Comparison of ENCODE assay signal across 24 mouse cellular contexts in the genomic region with DNA sequence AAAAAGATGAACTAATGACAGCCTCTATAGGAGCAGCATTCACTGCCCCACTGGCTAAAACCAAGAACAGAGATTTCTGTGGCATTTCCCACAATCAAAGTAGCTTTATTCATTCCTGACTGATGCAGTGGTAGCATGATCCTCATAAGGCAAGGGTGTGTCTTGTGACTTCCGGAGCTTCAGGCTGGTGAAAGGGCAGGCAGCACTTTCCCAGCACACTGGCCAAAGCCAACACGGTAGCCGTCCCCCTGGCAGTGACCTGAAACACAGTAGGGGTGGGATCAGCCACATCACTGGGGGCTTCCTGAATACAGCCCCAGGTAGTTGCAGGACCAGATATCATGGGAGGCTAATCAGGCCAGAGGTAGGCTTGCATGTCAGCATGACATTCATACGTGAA. TPM values are rescaled to one million over a fixed set of nuclear protein-coding genes. Genes with fewer than 3 reads are reported as not detected.
DNase-seq lines count a peak whose midpoint lies in the region; ATAC-seq and TF ChIP-seq lines count a peak whose summit lies in the region.
"Had no signal": no experiment of that assay in that cellular context is flagged by ENCODE, and none has a peak within 500 bp of the region (broad histone marks: within the 10 kb centered on the region; RNA-seq: fewer than 3 reads in every experiment).

No protein-coding gene starts in this region.

- no peak overlapping the region for H3K4me3 ChIP-seq in heart, embryonic 10.5 days
- H3K4me3 ChIP-seq in midbrain, embryonic 10.5 days, result no peak overlapping the region
- no peak overlapping the region for H3K4me3 ChIP-seq in midbrain, postnatal 0 days (ENCODE audit: low read depth, low read length)
- H3K4me3 ChIP-seq: embryonic facial prominence, embryonic 10.5 days; embryonic facial prominence, embryonic 12.5 days; forebrain, embryonic 13.5 days; forebrain, embryonic 15.5 days had no signal

- TF ChIP-seq CTCF in midbrain, postnatal 0 days (IDR thresholded peaks at IDR 0.05), result no peak

- H3K9me3 ChIP-seq in heart, embryonic 10.5 days, result no peaks in the 10 kb centered on the region
- no peaks in the 10 kb centered on the region for H3K9me3 ChIP-seq in midbrain, embryonic 10.5 days (replicated peaks)
- no peaks in the 10 kb centered on the region for H3K9me3 ChIP-seq in midbrain, postnatal 0 days (ENCODE audit: low read length)
- H3K9me3 ChIP-seq: embryonic facial prominence, embryonic 10.5 days; embryonic facial prominence, embryonic 12.5 days; forebrain, embryonic 13.5 days; forebrain, embryonic 15.5 days; G1E had no signal

- intact Hi-C loops in heart, postnatal 10 days (cut with DNase I), result no loop called here

- H3K4me1 ChIP-seq in heart, embryonic 10.5 days, result peaks cover 7% of the 10 kb centered on the region
- H3K4me1 ChIP-seq in midbrain, embryonic 10.5 days, result peaks cover 4% of the 10 kb centered on the region; the same call in 1 of the 2 replicates
- H3K4me1 ChIP-seq in midbrain, postnatal 0 days (ENCODE audit: insufficient read depth, low read length), result no peaks in the 10 kb centered on the region
- H3K4me1 ChIP-seq: embryonic facial prominence, embryonic 10.5 days; embryonic facial prominence, embryonic 12.5 days; forebrain, embryonic 15.5 days had no signal

- H3K9ac ChIP-seq in midbrain, postnatal 0 days (replicated peaks; ENCODE audit: low read length, poor library complexity, severe bottlenecking), result no peak overlapping the region
- H3K9ac ChIP-seq: embryonic facial prominence, embryonic 12.5 days; forebrain, embryonic 13.5 days; forebrain, embryonic 15.5 days; forebrain, postnatal 0 days had no signal

- no peaks in the 10 kb centered on the region for H3K36me3 ChIP-seq in heart, embryonic 10.5 days
- no peaks in the 10 kb centered on the region for H3K36me3 ChIP-seq in midbrain, embryonic 10.5 days
- no peaks in the 10 kb centered on the region for H3K36me3 ChIP-seq in midbrain, postnatal 0 days (ENCODE audit: insufficient read depth, low read length)
- H3K36me3 ChIP-seq: embryonic facial prominence, embryonic 10.5 days; embryonic facial prominence, embryonic 12.5 days; forebrain, embryonic 15.5 days; G1E had no signal

- WGBS in heart, embryonic 10.5 days, result 84% methylated on average over 4 of the region's 4 CpGs
- 98% methylated on average over 4 of the region's 4 CpGs for WGBS in midbrain, embryonic 10.5 days
- 93% methylated on average over 4 of the region's 4 CpGs for WGBS in midbrain, postnatal 0 days

- ATAC-seq in midbrain, postnatal 0 days (ENCODE audit: low FRiP score), result no peak
- ATAC-seq: activated CD4-positive, CD25-positive, alpha-beta regulatory T cell, adult 4 months; CD4-positive, CD25-positive, alpha-beta regulatory T cell, adult 4 months; forebrain, embryonic 13.5 days; forebrain, embryonic 15.5 days; forebrain, postnatal 0 days; Patski had no signal

- no peaks in the 10 kb centered on the region for H3K27me3 ChIP-seq in heart, embryonic 10.5 days (ENCODE audit: insufficient read depth, poor library complexity, severe bottlenecking)
- no peaks in the 10 kb centered on the region for H3K27me3 ChIP-seq in midbrain, embryonic 10.5 days (ENCODE audit: low read depth, poor library complexity, severe bottlenecking)
- H3K27me3 ChIP-seq in midbrain, postnatal 0 days (ENCODE audit: insufficient read depth, low read length), result no peaks in the 10 kb centered on the region
- H3K27me3 ChIP-seq: CH12.LX; embryonic facial prominence, embryonic 12.5 days; forebrain, embryonic 13.5 days; forebrain, embryonic 15.5 days; Patski had no signal

- DNase-seq in adrenal gland, adult 2 months, result peak; percentile 1
- DNase-seq in adrenal gland, postnatal 25 days, result no peak
- DNase-seq in heart, embryonic 10.5 days (ENCODE audit: low spot score), result peak; percentile 57
- DNase-seq in heart, postnatal 10 days, result no peak
- no peak for DNase-seq in midbrain, embryonic 10.5 days (ENCODE audit: low spot score)
- DNase-seq in midbrain, postnatal 0 days (ENCODE audit: low spot score), result no peak
- DNase-seq: adrenal gland, postnatal 10 days; adrenal gland, postnatal 36 days; B cell, adult 2 months; cerebellum, adult 11-12 months; cerebellum, adult 2 months; cerebellum, adult 9-10 months; cerebellum, postnatal 10 days; cerebellum, postnatal 25 days; forebrain, postnatal 0 days had no signal

- H3K27ac ChIP-seq in heart, embryonic 10.5 days, result no peak overlapping the region
- H3K27ac ChIP-seq in midbrain, embryonic 10.5 days (replicated peaks), result 0 out of 2 replicates have a peak overlapping the region, but pooled peaks have one; percentile 17
- H3K27ac ChIP-seq in midbrain, postnatal 0 days (ENCODE audit: low read depth, low read length), result no peak overlapping the region
- H3K27ac ChIP-seq: embryonic facial prominence, embryonic 10.5 days; embryonic facial prominence, embryonic 12.5 days; forebrain, embryonic 13.5 days; forebrain, embryonic 15.5 days had no signal

- H3K4me2 ChIP-seq in midbrain, postnatal 0 days (ENCODE audit: low read depth, low read length, poor library complexity, severe bottlenecking), result no peak overlapping the region
- H3K4me2 ChIP-seq: embryonic facial prominence, embryonic 12.5 days; forebrain, embryonic 13.5 days; forebrain, embryonic 15.5 days had no signal

RNA-seq across cellular contexts. Expression of a gene that starts 21.4 kb away (rescaled TPM):
- 100 to 1,000 TPM in 1 of 2 experiments, 10 to 100 TPM in 1; 48.4 to 106 TPM for total RNA-seq in adrenal gland, adult 2 months (2021)
- polyA plus RNA-seq in adrenal gland, adult 2 months (2012; rRNA removed), result 73.8 and 74.4 TPM in 2 replicates
- total RNA-seq in adrenal gland, postnatal 25 days (2021), result 59.1 and 63.8 TPM in 2 replicates
- 9.9 and 14.7 TPM in 2 replicates for polyA plus RNA-seq in heart, embryonic 10.5 days (2016; fragmentation: Nextera tagmentation; extraction: Ambion mirVana)
- 1 to 10 TPM; 6.0 to 7.3 TPM for total RNA-seq in heart, postnatal 10 days (2021)
- polyA plus RNA-seq in midbrain, embryonic 10.5 days (2016; fragmentation: Nextera tagmentation; extraction: Ambion mirVana), result 3.8 and 4.8 TPM in 2 replicates
- 17.1 and 18.0 TPM in 2 replicates for total RNA-seq in midbrain, postnatal 0 days (2014; rRNA removed)
- polyA plus RNA-seq in midbrain, postnatal 0 days (2015; fragmentation: Nextera tagmentation; extraction: Ambion mirVana), result 13.5 and 15.8 TPM in 2 replicates

RNA-seq across cellular contexts. Expression of a gene that starts 56.3 kb away (rescaled TPM):
- total RNA-seq in adrenal gland, adult 2 months (2021), result 10 to 100 TPM; 31.0 to 57.7 TPM
- 14.8 and 15.0 TPM in 2 replicates for polyA plus RNA-seq in adrenal gland, adult 2 months (2012; rRNA removed)
- 29.2 and 31.9 TPM in 2 replicates for total RNA-seq in adrenal gland, postnatal 25 days (2021)
- polyA plus RNA-seq in heart, embryonic 10.5 days (2016; fragmentation: Nextera tagmentation; extraction: Ambion mirVana), result 0.06 TPM in 2 replicates
- under 1 TPM; 0.12 to 0.24 TPM for total RNA-seq in heart, postnatal 10 days (2021)
- 0.26 and 0.30 TPM in 2 replicates for polyA plus RNA-seq in midbrain, embryonic 10.5 days (2016; fragmentation: Nextera tagmentation; extraction: Ambion mirVana)
- 1.9 and 2.6 TPM in 2 replicates for total RNA-seq in midbrain, postnatal 0 days (2014; rRNA removed)
- polyA plus RNA-seq in midbrain, postnatal 0 days (2015; fragmentation: Nextera tagmentation; extraction: Ambion mirVana), result 1.1 TPM in 2 replicates
- polyA plus RNA-seq: G1E had no signal

Comparison
In these comparisons a context has a peak if more than half of its experiments do, and no peak if none do; other contexts are left out.
1. DNase-seq: peak in adrenal gland, adult 2 months (single experiment) and heart, embryonic 10.5 days (single experiment); none in adrenal gland, postnatal 25 days (single experiment), heart, postnatal 10 days (0 of 2), midbrain, embryonic 10.5 days (single experiment) and midbrain, postnatal 0 days (single experiment).